Mouse (Mus musculus) left cerebral cortex, adult 11 months (tissue): ENCODE measurements around the gene Leap2.

Experiments used
- DNase-seq: peaks from one replicate; pipeline ENCODE4 v3.0.0; 2022; ENCODE audit warnings: low spot score

The Leap2 gene

GRCm38 (mm10) chr11:53423036-53423435 is at the start of gene Leap2:
Gene Leap2, minus strand, starts transcription at chr11:53423170.
- no peak for DNase-seq

DNA sequence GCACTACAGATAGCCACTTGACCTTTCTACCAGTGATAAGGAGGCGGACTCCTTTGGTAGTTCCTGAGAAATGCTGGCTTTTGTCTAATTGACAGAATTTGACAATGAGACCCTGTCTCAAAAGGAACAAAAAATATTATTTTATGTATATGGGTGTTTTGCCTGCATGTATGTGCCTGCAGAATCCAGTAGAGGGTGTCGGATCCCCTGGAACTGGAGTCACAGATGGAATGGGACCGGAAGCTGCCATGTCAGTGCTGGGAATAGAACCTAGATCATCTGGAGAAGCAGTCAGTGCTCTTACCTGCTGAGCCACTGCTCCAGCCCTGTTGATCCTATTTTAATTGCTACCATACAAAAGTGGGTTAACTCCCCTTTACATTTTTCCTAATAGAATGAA is 49.7 kb upstream of the Leap2 start:
- DNase-seq = no peak

GRCm38 (mm10) chr11:53469968-53470695 is 47.2 kb upstream of the Leap2 start, which contains the start of gene Gm9837:
Gene Gm9837, minus strand, starts transcription at chr11:53470479.
- DNase-seq = peak; percentile 91

GRCm38 (mm10) chr11:53469294-53469967 is 46.5 kb upstream of the Leap2 start:
- DNase-seq = peak; percentile 71

DNA sequence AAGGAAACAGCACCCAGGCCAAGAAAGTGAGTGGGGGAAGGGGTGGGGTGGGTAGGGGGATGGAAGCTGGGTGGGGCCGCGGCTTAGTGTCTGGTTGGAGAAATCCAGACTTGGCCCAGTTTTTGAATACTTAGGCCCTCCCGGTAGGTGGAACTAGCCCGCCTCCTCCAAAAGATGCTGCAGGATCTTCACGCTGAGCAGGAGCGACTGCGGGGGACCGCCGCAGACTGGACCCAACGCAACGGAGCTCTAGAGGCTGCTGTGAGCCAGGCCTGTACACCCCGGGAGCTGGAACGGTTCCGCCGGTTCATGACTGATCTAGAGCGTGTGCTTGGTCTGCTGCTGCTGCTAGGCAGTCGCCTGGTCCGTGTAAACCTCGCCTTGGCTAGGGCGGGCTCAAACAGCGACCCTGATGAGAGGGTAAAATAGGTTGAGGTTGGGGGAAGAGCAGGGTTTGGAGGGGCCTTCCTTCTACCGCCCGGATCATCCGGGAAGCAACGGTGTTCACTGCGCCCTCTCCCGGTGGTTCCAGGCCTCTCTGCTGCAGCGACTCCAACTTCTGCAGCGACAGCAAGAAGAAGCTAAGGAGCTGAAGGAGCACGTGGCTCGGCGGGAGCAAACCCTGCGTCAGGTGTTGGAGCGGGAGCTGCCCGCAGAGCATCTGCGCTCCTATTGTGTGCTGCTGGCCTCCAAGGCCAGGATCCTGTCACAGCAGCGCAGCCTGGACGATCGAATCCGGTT is 43.4 kb upstream of the Leap2 start:
- no peak for DNase-seq

GRCm38 (mm10) chr11:53463551-53464424 is 40.8 kb upstream of the Leap2 start:
- no peak for DNase-seq

GRCm38 (mm10) chr11:53461727-53462126 is 38.8 kb upstream of the Leap2 start:
- no peak for DNase-seq

DNA sequence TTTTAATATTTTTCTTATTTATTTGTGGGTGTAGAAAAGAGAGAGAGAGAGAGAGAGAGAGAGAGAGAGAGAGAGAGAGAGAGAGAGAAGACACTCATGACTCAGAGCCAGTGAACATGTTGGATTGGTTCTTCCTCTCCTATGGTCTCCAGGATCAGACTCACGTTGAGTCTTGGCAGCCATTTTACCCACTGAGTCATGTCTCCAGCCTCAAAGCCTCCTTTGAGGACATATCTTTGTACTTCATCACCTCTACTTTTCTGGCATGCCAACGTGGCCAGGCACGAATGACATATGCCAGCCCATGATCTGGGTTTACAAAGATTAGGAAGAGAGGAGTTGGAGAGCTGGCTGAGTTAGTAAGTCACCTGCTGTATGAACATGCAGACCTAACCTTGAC is 37.2 kb upstream of the Leap2 start:
- DNase-seq = no peak

DNA sequence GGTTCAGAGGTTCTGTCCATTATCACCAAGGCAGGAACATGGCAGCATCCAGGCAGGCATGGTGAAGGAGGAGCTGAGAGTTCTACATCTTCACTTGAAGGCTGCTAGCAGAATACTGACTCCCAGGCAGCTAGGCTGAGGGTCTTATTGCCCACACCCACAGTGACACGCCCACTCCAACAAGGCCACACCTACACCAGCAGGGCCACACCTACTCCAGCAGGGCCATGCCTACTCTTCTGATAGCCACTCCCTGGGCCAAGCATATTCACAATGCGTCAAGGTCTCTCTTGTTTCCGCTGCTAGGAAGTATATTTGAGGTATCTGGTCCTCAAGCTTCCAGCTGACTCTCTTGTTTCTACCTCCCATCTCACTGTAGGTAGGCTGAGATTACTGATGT is 36.0 kb upstream of the Leap2 start:
- DNase-seq = no peak

GRCm38 (mm10) chr11:53457372-53457954 is 34.5 kb upstream of the Leap2 start:
- DNase-seq = no peak

DNA sequence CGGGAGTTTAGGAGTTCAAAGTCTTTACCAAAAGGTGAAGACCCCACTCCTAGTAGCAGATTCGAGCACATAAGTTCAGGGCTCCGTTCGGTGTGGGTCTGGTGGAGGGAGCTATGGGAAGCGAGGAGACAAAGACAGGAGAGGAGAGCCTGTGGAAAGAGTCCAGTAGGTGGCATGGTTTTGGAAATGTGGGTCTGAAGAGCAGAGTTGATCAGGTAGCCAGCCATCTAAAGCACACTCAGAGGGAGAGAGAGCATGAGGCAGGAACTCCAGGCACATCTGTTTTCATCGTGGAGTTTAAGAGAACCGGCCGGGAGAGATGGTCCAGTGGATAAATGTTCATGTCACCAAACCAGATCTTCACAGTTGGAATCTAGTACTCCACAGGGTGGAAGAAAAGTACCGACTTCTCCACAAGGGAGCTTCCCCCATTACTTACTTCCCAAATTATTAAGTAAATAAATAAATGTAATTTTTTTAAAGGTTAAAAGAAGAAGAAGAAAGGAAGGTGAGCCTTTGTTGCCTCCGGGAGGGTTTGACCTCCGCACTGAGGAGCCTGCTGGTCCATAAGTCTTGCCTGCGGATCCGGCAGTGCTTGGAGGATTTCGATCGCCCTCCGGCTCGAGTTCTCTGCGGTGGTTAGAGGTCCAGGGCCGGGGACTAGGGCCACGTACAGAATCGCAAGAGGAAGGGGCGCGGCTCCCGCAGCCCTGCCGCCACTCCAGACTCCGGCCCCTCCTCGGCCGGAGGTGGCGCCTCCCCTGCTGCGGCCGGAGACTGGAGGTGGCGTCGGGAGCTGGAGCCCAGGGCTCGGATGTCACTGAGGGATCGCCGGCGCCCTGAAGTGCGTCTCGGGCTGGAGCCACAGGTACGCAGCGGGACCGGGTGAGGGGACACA is 33.8 kb upstream of the Leap2 start, which contains the start of the genes Gm10447 and Shroom1:
TSS of gene Gm10447 (minus strand) at position 637 of the 898 bp plus-strand sequence.
TSS of gene Shroom1 (plus strand) at position 732 of the 898 bp plus-strand sequence.
- DNase-seq = no peak

DNA sequence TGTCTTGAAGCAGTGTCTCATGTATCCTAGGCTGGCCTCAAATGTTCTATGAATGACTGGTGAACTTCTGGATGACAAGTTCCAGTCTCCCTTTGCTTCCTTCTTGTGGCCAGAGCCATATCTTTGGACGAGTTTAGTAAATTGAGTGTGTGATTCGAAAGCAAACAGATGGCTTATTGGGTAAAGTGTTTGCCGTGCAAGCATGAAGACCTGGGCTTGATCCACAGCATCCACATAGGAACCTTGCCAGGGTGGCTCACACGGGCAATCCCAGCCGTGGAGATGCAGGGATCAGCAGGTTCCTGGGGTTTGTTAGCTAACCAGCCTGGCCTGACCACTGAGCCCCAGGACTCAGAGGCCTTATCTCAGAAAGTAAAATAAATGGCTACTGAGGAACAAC is 30.1 kb upstream of the Leap2 start:
- no peak for DNase-seq

DNA sequence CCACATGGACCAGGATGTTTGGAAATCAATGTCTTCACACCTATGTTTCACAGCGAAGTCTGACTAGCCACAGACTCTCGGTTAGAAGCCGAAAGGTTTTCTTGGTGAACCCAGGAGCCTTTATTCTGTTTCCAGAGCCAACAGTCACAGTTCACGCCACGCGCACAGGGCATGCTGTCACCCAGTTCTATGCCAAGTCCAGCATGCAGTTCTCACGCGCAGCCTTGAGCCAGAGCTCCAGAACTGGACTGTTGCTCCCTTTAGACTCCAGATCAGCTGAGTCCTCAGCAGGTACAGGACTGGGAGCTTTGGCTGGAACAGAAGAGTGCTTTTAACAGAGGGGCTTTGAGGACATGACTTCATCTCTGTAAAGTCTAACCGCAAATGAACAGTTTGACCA is 29.4 kb upstream of the Leap2 start:
- no peak for DNase-seq

- DNase-seq = no peak
These were observed 28.4 kb upstream of the Leap2 start for GRCm38 (mm10) chr11:53451361-53451760.

- no peak for DNase-seq
These were observed 27.2 kb upstream of the Leap2 start for GRCm38 (mm10) chr11:53450070-53450705.

DNA sequence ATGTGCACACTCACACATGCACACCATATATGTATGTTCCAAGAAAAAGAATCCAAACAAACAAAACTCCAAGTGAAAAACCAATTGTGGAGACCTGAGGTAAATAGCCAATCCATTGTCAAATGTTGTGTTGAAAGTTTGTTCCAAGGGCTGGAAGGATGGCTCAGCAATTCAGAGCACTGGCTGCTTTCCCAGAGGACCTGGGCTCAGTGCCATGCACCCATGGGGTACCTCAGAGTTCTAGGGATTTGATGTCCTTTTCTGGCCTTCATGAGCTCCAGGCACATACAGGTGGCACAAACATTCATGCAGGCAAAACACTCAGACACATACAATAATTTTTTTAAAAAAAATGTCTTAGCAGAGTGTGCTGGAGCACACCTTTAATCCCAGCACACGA is 25.6 kb upstream of the Leap2 start:
- DNase-seq = no peak

GRCm38 (mm10) chr11:53447996-53448395 is 25.0 kb upstream of the Leap2 start:
- no peak for DNase-seq

DNA sequence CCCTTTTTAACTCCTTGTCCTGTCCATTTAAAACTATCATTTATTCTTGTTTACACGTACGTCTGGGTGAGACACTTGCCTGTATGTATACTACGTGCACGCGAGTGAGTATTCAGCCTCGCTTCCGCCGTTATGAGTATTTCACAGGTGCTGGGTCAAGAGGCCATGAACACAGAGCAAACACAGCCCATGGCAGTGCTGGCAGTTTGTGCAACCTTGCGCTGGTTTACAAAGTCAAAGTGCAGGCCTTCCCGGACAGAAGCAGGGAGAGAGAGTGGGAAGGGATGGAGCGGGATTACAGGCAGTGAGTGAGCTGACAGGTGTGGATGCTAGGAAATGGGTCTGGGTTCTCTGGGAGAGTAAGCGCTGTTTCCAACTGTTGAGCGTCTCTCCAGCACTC is 23.2 kb upstream of the Leap2 start:
- DNase-seq = no peak

DNA sequence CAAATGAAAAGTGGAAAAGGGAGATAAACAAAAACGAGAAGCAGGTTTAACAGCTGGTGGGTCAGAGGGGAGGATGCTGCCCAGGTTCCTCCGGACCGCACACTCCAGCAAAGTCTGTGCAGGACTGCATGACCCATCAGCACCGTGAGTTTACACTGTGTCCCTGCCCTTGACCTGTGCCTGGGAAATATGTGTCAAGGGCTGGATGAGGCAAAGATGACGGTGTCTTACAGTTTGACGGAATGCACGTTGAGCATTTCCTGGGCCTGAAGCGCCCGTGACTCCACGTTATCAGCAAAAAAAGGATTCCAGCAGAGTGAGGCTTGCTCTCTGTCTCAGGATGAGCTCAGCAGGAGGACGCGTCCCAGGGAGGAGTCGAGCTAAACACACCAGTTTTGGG is 22.6 kb upstream of the Leap2 start:
- DNase-seq = no peak

DNA sequence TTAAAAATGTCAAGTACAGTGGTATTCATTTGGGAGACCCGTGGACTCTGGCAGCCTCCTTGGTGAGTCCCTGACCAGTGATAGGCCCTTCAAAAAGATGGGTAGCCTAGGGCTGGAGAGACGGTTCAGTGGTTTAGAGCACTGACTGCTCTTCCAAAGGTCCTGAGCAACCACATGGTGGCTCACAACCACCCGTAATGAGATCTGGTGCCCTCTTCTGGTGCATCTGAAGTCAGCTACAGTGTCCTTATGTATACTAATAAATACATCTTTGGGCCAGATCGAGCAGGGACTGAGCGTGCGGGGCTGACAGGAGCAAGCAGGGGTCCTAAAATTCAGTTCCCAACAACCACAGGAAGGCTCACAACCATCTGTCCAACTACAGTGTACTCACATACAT is 20.9 kb upstream of the Leap2 start:
- DNase-seq = no peak
